Mouse (Mus musculus) small intestine, adult 2 months (tissue): ENCODE data around the gene Gpr135. TPM values are rescaled to one million over a fixed set of nuclear protein-coding genes. Genes with fewer than 3 reads are reported as not detected.

Experiments used
- H3K27ac ChIP-seq: fragments of 200-500 bp; 2 replicates; pipeline ENCODE4 v1.5.1; 2012; ENCODE audit warnings: low read depth, low read length, control low read depth, inconsistent platforms; ENCODE audit not compliant: insufficient read depth
- H3K27me3 ChIP-seq: fragments of 200-500 bp; 2 replicates; pipeline ENCODE4 v1.6.1; 2012; ENCODE audit warnings: mild to moderate bottlenecking, moderate library complexity, low read length, inconsistent platforms; ENCODE audit not compliant: control insufficient read depth, insufficient read depth
- H3K36me3 ChIP-seq: fragments of 200-500 bp; 2 replicates; pipeline ENCODE4 v1.6.1; 2012; ENCODE audit warnings: mild to moderate bottlenecking, low read length, control low read depth, inconsistent platforms; ENCODE audit not compliant: control insufficient read depth, insufficient read depth
- H3K4me1 ChIP-seq: fragments of 200-500 bp; 2 replicates; pipeline ENCODE4 v1.6.1; 2012; ENCODE audit warnings: low read length, inconsistent platforms, mixed read lengths; ENCODE audit not compliant: control insufficient read depth, insufficient read depth, insufficient read length
- H3K4me3 ChIP-seq: fragments of 200-500 bp; 2 replicates; pipeline ENCODE4 v1.5.1; 2012; ENCODE audit warnings: low read depth, mild to moderate bottlenecking, control low read depth, inconsistent platforms, low read length, moderate library complexity
- CTCF ChIP-seq: fragments of 200-500 bp; IDR thresholded peaks from 2 replicates; pipeline ENCODE4 v1.5.1; 2012; ENCODE audit warnings: low read depth, mild to moderate bottlenecking, control low read depth, inconsistent platforms, low read length, moderate library complexity, mixed read lengths; ENCODE audit not compliant: insufficient replicate concordance, insufficient read length; ENCODE audit errors: extremely low read depth
- POLR2A ChIP-seq: fragments of 200-500 bp; IDR thresholded peaks from 2 replicates; pipeline ENCODE4 v1.6.1; 2012; ENCODE audit warnings: low read depth, mild to moderate bottlenecking, control low read depth, inconsistent platforms, low read length, moderate library complexity
- WGBS: fragments of 180-500 bp; shearing (Covaris S2); methylation state at CpG from one replicate; pipeline ENCODE4 v1.1.7; 2018; 5-methylcytosine and 5-hydroxymethylcytosine counted together
- polyA plus RNA-seq: library from polyadenylated mRNA; depleted of rRNA; stranded (reverse); fragments of >200 nt; gene quantifications from 2 replicates; pipeline ENCODE4 v1.2.3, GENCODE M21; 2012; rRNA removed

The Gpr135 gene
- polyA plus RNA-seq, 1 experiment, result 0.46 TPM

GRCm38 (mm10) chr12:72021543-72021942 lies 49.4 kb downstream of the Gpr135 start:
- TF ChIP-seq CTCF (no peak), POLR2A (no peak)
- 37% methylated on average over 5 of the region's 5 CpGs for WGBS

GRCm38 (mm10) chr12:72020285-72020684 lies 50.6 kb downstream of the Gpr135 start:
- no peak for TF ChIP-seq CTCF
- TF ChIP-seq POLR2A, result no peak
- Histone ChIP-seq H3K27ac (no peak overlapping the region), H3K36me3 (no peaks in the 10 kb centered on the region), H3K4me3 (no peak overlapping the region), H3K27me3 (no peaks in the 10 kb centered on the region), H3K4me1 (no peaks in the 10 kb centered on the region)
- WGBS, result 83% methylated on average over 4 of the region's 4 CpGs

More at GRCm38 (mm10) chr12:72021543-72021942, 49.4 kb downstream of the Gpr135 start:
- no peaks in the 10 kb centered on the region for H3K36me3 ChIP-seq
- H3K27ac ChIP-seq, result no peak overlapping the region
- no peaks in the 10 kb centered on the region for H3K4me1 ChIP-seq
- no peak overlapping the region for H3K4me3 ChIP-seq
- H3K27me3 ChIP-seq, result no peaks in the 10 kb centered on the region

Other genes with a start within 250 kb of the Gpr135 start
- gene Daam1, start 240.0 kb downstream of the Gpr135 start, polyA plus RNA-seq, result 1.2 and 2.4 TPM in 2 replicates
- 2.8 and 3.1 TPM in 2 replicates for gene L3hypdh, start 14.3 kb upstream of the Gpr135 start, polyA plus RNA-seq
- gene Jkamp, start 14.5 kb upstream of the Gpr135 start, polyA plus RNA-seq, result 14.3 and 20.4 TPM in 2 replicates
- not detected in 2 replicates for gene Ccdc175, start 113.9 kb upstream of the Gpr135 start, polyA plus RNA-seq